Mouse (Mus musculus): ENCODE data around the gene Mecp2. TPM values are rescaled to one million over a fixed set of nuclear protein-coding genes. Genes with fewer than 3 reads are reported as not detected.

Gene Mecp2
- polyA plus RNA-seq (2012; rRNA removed), result 19.8 and 22.4 TPM in 2 replicates

GRCm38 (mm10) chrX:74135263-74135662, at the start of gene Mecp2:
Gene Mecp2, minus strand, starts transcription at chrX:74135363.

GRCm38 (mm10) chrX:74176959-74177358, 41.8 kb upstream of the Mecp2 start, which contains the start of gene Tktl1:
Gene Tktl1, plus strand, starts transcription at chrX:74177259.

GRCm38 (mm10) chrX:74167738-74168137, 32.6 kb upstream of the Mecp2 start, which contains the start of gene Tex28:
Gene Tex28, minus strand, starts transcription at chrX:74167838.

GRCm38 (mm10) chrX:74127164-74127563, 8.0 kb downstream of the Mecp2 start, which contains the start of gene Opn1mw:
Gene Opn1mw, plus strand, starts transcription at chrX:74127464.

GRCm38 (mm10) chrX:74023188-74024049, 111.7 kb downstream of the Mecp2 start, which contains the start of gene Irak1:
Gene Irak1, minus strand, starts transcription at chrX:74023918.

Other genes with a start within 250 kb of the Mecp2 start
- 0.05 TPM in 1 of 2 replicates, not detected in the other for gene Avpr2, start 243.3 kb downstream of the Mecp2 start, polyA plus RNA-seq (2012; rRNA removed)
- gene L1cam, start 239.3 kb downstream of the Mecp2 start, polyA plus RNA-seq (2012; rRNA removed), result 29.2 and 43.4 TPM in 2 replicates
- gene Arhgap4, start 213.5 kb downstream of the Mecp2 start, polyA plus RNA-seq (2012; rRNA removed), result 4.8 and 5.8 TPM in 2 replicates
- gene Naa10, start 213.4 kb downstream of the Mecp2 start, polyA plus RNA-seq (2012; rRNA removed), result 126 and 150 TPM in 2 replicates
- gene Renbp, start 204.5 kb downstream of the Mecp2 start, polyA plus RNA-seq (2012; rRNA removed), result 18.6 and 27.2 TPM in 2 replicates
- 49.0 and 83.0 TPM in 2 replicates for gene Hcfc1, start 169.0 kb downstream of the Mecp2 start, polyA plus RNA-seq (2012; rRNA removed)
- gene Irak1, start 111.4 kb downstream of the Mecp2 start, polyA plus RNA-seq (2012; rRNA removed), result 53.1 and 61.3 TPM in 2 replicates
- not detected in 2 replicates for gene Opn1mw, start 7.9 kb downstream of the Mecp2 start, polyA plus RNA-seq (2012; rRNA removed)
- gene Tex28, start 32.5 kb upstream of the Mecp2 start, polyA plus RNA-seq (2012; rRNA removed), result not detected in 2 replicates
- 0.02 TPM in 1 of 2 replicates, not detected in the other for gene Tktl1, start 41.9 kb upstream of the Mecp2 start, polyA plus RNA-seq (2012; rRNA removed)
- 477 and 550 TPM in 2 replicates for gene Flna, start 114.5 kb upstream of the Mecp2 start, polyA plus RNA-seq (2012; rRNA removed)
- 64.2 and 105 TPM in 2 replicates for gene Emd, start 119.3 kb upstream of the Mecp2 start, polyA plus RNA-seq (2012; rRNA removed)
- 1,358 and 2,258 TPM in 2 replicates for gene Rpl10, start 135.4 kb upstream of the Mecp2 start, polyA plus RNA-seq (2012; rRNA removed)
- gene Taz, start 146.5 kb upstream of the Mecp2 start, polyA plus RNA-seq (2012; rRNA removed), result 61.6 and 70.5 TPM in 2 replicates
- 5.9 and 8.7 TPM in 2 replicates for gene Dnase1l1, start 147.0 kb upstream of the Mecp2 start, polyA plus RNA-seq (2012; rRNA removed)
- 87.0 and 137 TPM in 2 replicates for gene Atp6ap1, start 161.7 kb upstream of the Mecp2 start, polyA plus RNA-seq (2012; rRNA removed)
- 580 and 740 TPM in 2 replicates for gene Gdi1, start 169.6 kb upstream of the Mecp2 start, polyA plus RNA-seq (2012; rRNA removed)
- gene Fam50a, start 177.7 kb upstream of the Mecp2 start, polyA plus RNA-seq (2012; rRNA removed), result 50.7 and 64.9 TPM in 2 replicates
- gene Plxna3, start 193.7 kb upstream of the Mecp2 start, polyA plus RNA-seq (2012; rRNA removed), result 82.1 and 108 TPM in 2 replicates
- 96.9 and 108 TPM in 2 replicates for gene Lage3, start 218.3 kb upstream of the Mecp2 start, polyA plus RNA-seq (2012; rRNA removed)
- gene Ubl4a, start 237.9 kb upstream of the Mecp2 start, polyA plus RNA-seq (2012; rRNA removed), result 31.9 and 46.3 TPM in 2 replicates
- gene Slc10a3, start 238.0 kb upstream of the Mecp2 start, polyA plus RNA-seq (2012; rRNA removed), result 2.3 and 8.5 TPM in 2 replicates